Mouse (Mus musculus) limb, embryonic 10.5 days (tissue): ENCODE data around the gene Fam149a. TPM values are rescaled to one million over a fixed set of nuclear protein-coding genes. Genes with fewer than 3 reads are reported as not detected.
"Not testable (repeated sequence)": the region's sequence is repeated elsewhere in the genome, so short reads cannot be mapped to it uniquely, and the experiment has no call there.

Experiments
- DNase-seq: peaks from one replicate; pipeline ENCODE4 v3.0.0-alpha.2; 2017; ENCODE audit warnings: low spot score
- H3K27ac ChIP-seq: fragments of 300-500 bp; sonication (generic); 2 replicates; pipeline ENCODE4 v1.5.1; 2016; ENCODE audit warnings: mild to moderate bottlenecking
- H3K27me3 ChIP-seq: fragments of 300-500 bp; sonication (generic); 2 replicates; pipeline ENCODE4 v1.6.1; 2016; ENCODE audit warnings: low read depth, mild to moderate bottlenecking; ENCODE audit not compliant: poor library complexity, severe bottlenecking
- H3K36me3 ChIP-seq: fragments of 300-500 bp; sonication (generic); 2 replicates; pipeline ENCODE4 v1.6.1; 2016; ENCODE audit warnings: mild to moderate bottlenecking, moderate library complexity
- H3K4me1 ChIP-seq: fragments of 300-500 bp; sonication (generic); 2 replicates; pipeline ENCODE4 v1.6.1; 2016
- H3K4me3 ChIP-seq: fragments of 300-500 bp; sonication (generic); 2 replicates; pipeline ENCODE4 v1.5.1; 2016; ENCODE audit warnings: mild to moderate bottlenecking, moderate library complexity
- H3K9me3 ChIP-seq: fragments of 300-500 bp; sonication (generic); replicated peaks from 2 replicates; pipeline ENCODE4 v1.6.1; 2016; ENCODE audit warnings: mild to moderate bottlenecking
- WGBS: fragments of 180-500 bp; shearing (Covaris S2); methylation state at CpG from one replicate; pipeline ENCODE4 v1.1.7; 2016; 5-methylcytosine and 5-hydroxymethylcytosine counted together
- polyA plus RNA-seq: library from polyadenylated mRNA; unstranded; fragments of >200 nt; fragmentation: Nextera tagmentation; extraction: Ambion mirVana; gene quantifications from 2 replicates; pipeline ENCODE4 v1.2.1, GENCODE M21; 2016

The Fam149a gene
- polyA plus RNA-seq, 1 experiment from 2014 or later = 13.5 TPM

DNA sequence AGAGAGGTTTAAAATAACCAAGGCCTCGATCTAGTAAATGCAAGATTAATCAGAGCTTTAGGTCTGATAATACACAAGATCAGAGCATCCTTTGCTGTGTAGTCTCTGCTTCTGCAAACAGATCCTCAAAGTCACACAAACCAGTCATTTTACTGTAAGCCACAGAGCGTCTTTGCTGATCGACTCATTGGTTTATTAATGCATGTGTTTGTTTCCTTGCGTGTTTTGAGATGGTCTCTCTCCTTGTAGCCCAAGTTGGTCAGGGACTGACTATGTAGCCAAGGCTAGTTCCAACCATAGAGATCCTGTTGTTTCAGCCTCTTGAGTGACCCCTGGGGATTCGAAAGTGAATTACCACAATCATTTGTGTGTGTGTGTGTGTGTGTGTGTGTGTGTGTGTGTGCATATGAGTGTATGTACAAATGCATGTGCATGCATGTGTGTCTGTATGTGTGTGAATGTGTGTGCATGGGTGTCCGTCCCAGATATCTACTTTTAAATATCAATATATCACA is 22.9 kb downstream of the Fam149a start:
- DNase-seq = peak; percentile 36
- no peaks in the 10 kb centered on the region for H3K27me3 ChIP-seq
- peak overlapping the region; percentile 92; the same call in 1 of the 2 replicates for H3K27ac ChIP-seq
- no peaks in the 10 kb centered on the region for H3K36me3 ChIP-seq
- H3K4me1 ChIP-seq = peaks cover 15% of the 10 kb centered on the region
- no peaks in the 10 kb centered on the region for H3K9me3 ChIP-seq
- WGBS = 83% methylated on average over 6 of the region's 6 CpGs
- H3K4me3 ChIP-seq = peak overlapping the region; percentile 82; the same call in 1 of the 2 replicates

DNA sequence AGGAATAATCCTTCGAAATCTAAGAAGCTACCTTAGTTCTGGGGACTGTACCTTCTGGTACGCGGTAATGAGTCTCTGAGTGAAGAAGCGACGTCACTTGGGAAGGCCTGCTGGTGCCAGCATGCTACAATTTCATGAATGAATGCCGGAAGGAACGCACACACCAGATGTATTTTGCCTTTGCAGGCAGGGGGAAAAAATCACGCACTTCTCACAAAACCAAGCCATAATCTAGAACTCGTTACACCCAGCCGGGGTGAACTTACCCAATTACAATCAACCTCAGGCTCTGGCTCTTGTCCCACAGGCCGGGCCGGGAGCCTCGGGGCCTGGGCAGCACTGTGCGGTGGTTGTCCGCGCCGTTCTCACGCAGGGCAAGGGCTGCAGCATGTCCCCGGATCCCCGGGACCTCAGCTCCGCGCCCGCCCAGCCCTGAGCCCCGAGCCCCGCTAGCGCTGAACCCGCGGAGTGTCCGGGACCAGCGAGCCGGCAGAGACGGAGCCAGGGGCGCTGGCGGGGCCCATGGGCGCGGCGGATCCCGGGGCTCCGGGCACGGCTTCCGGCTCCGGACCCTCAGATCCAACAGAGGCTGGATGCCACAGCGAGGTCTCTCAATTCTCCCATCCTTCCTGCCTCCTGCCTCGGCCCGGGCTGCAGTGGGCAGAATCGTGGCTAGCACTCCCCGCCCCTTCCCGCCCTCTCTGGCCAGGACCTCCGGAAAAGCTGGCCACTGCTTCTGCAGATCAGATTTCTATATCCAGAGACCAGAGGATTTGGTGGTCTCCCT is 23.8 kb downstream of the Fam149a start:
- 5% methylated on average over 49 of the region's 49 CpGs for WGBS
- peak overlapping the region; percentile 92 for H3K27ac ChIP-seq

DNA sequence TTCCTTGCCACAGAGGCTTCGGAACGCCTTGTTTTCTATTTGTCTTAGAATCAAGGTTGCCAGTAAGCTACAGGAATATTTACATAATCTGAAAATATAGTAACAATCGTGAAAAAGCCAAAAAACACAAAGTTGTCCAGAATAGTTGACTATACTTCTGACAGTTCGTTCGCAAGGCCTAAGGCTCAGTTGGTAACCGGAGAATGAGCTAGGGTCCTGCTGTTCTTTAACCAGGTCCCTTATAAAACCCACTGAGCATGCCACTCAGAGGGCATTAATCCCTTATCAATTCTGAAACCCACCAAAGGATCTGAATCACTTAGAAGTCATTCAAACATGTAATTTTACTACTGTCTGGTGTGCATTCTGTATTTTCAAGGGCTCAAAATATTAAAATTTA is 26.3 kb downstream of the Fam149a start:
- peak; percentile 2 for DNase-seq
- no peak overlapping the region for H3K27ac ChIP-seq
- H3K4me1 ChIP-seq = peaks cover 15% of the 10 kb centered on the region
- no peaks in the 10 kb centered on the region for H3K9me3 ChIP-seq
- H3K27me3 ChIP-seq = no peaks in the 10 kb centered on the region
- 89% methylated on average over 6 of the region's 6 CpGs for WGBS
- H3K4me3 ChIP-seq = no peak overlapping the region
- H3K36me3 ChIP-seq = peaks cover 13% of the 10 kb centered on the region

More for the DNA sequence above, 23.8 kb downstream of the Fam149a start:
- Histone ChIP-seq H3K27me3 (no peaks in the 10 kb centered on the region), H3K4me3 (peak overlapping the region; percentile 82), H3K36me3 (peaks cover 4% of the 10 kb centered on the region; the same call in 1 of the 2 replicates), H3K4me1 (peaks cover 15% of the 10 kb centered on the region), H3K9me3 (no peaks in the 10 kb centered on the region)
- DNase-seq = peak; percentile 76

DNA sequence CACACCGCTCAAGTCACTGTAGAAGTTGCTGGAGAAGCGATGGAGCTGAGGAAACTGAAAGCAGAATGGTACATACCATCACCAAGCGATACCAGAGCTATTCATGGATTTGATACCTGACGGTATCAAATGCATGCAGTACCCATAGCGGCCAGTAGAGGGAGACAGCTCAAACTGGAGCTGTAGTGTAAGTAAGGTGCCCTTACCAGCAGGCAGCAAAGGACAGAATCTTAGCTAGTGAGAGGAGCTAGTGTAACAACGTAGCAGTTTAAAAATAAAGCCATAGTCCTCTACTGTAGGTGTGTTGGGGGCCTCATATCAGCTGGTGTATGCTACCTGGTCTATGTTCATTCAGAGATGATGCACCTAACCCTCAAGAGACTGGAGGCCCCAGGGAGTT is 37.1 kb downstream of the Fam149a start:
- H3K9me3 ChIP-seq = no peaks in the 10 kb centered on the region
- H3K27ac ChIP-seq = no peak overlapping the region
- peaks cover 30% of the 10 kb centered on the region for H3K36me3 ChIP-seq
- no peaks in the 10 kb centered on the region for H3K27me3 ChIP-seq
- H3K4me1 ChIP-seq = no peaks in the 10 kb centered on the region
- no peak overlapping the region for H3K4me3 ChIP-seq
- DNase-seq = peak; percentile 81
- 21% methylated on average over 6 of the region's 6 CpGs for WGBS

DNA sequence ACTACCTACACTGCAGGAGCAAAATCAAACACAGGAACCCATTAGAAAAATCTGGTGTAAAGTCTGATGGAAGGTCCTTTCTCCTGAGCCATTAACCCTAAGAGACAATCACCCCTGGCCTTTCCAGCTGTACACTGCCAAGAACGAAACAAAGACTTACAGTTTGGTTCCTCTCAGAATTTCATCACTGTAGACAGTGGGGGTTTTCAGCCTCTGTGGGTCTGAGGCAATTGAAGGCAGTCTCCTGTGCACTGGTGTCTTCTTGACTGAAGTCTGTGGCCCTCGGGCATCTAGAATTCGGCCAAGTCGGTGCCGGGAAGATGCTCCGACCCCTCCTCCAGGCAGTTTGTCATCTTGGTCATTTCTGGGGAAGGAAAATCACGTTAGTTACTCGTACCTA is 37.8 kb downstream of the Fam149a start:
- 87% methylated on average over 8 of the region's 8 CpGs for WGBS
- H3K27me3 ChIP-seq = no peaks in the 10 kb centered on the region

DNA sequence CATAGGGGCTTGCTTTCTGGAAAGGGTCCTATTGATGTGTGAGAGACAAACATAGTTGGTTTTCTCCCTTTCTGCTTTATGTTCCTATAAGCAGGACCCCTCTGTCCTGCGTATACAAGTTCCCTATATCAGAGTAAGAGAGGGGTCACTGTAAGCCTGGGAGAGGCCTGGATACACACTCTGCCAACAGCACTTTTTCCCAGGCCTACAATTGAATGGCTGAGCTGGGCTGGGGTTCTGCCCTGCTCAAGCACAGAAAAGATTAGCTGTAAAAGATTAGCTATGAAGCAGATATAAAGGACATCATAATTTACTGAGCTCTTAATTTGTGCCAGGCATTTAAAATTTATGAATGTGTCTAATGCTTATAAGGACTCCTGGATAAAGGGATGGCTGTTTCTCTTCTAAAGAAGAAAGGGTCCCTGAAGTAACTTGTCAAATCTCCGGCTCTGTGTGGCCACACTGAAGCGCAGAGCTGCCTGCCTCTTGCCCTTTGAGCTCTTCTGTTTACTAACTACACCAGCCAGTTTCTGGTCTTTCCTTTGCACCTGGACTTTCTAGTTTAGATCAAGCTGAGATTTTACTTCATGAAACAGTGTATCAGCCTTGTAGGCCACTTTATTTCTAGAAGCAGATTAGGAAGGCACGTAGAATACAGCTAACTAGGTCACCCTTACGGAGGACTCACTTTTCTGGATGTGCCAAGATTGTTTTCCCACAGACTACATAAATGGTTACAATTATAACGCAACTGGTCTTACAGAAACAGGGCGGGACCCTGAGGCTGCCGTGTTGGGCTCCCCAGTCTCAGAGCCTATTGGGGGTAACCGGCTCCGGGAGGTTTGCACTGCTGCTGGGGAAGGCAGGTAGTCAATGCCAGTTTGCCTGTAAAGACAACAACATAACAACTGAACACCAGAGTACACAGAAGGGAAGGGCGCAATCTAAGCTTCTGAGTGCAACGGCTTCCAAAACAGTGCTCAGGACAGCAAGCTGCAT is 40.2 kb downstream of the Fam149a start:
- Histone ChIP-seq H3K36me3 (peaks cover 15% of the 10 kb centered on the region), H3K4me3 (no peak overlapping the region), H3K4me1 (no peaks in the 10 kb centered on the region), H3K9me3 (no peaks in the 10 kb centered on the region), H3K27ac (no peak overlapping the region), H3K27me3 (no peaks in the 10 kb centered on the region)
- 95% methylated on average over 12 of the region's 12 CpGs for WGBS
- no peak for DNase-seq

More for the DNA sequence above, 37.8 kb downstream of the Fam149a start:
- Histone ChIP-seq H3K9me3 (no peaks in the 10 kb centered on the region), H3K4me1 (no peaks in the 10 kb centered on the region), H3K27ac (no peak overlapping the region), H3K36me3 (peaks cover 30% of the 10 kb centered on the region), H3K4me3 (no peak overlapping the region)
- no peak for DNase-seq

DNA sequence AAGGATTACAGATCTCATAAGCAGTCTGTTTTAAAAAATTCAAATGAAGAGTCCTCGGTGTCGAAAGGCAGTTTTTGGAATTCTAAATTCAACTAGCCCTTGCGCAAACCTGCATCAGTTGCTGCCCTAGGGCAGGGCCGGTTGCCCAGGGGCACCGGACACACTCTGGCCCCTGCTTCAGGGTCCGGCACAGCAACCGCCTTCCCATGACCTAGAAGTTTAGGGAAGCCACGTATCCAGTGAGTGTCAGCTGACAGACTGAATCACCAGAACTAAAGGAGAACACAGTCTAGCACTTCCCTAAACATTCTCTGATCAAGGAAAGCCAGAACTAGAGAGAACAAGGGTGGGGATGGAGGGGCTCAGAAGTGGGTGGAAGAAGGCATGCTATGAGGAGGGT is 48.6 kb downstream of the Fam149a start:
- peak; percentile 36 for DNase-seq
- Histone ChIP-seq H3K4me1 (peaks cover 9% of the 10 kb centered on the region), H3K27me3 (peaks cover 13% of the 10 kb centered on the region), H3K9me3 (no peaks in the 10 kb centered on the region), H3K27ac (peak overlapping the region; percentile 78), H3K4me3 (peak overlapping the region; percentile 72), H3K36me3 (no peaks in the 10 kb centered on the region)
- 3% methylated on average over 8 of the region's 8 CpGs for WGBS

DNA sequence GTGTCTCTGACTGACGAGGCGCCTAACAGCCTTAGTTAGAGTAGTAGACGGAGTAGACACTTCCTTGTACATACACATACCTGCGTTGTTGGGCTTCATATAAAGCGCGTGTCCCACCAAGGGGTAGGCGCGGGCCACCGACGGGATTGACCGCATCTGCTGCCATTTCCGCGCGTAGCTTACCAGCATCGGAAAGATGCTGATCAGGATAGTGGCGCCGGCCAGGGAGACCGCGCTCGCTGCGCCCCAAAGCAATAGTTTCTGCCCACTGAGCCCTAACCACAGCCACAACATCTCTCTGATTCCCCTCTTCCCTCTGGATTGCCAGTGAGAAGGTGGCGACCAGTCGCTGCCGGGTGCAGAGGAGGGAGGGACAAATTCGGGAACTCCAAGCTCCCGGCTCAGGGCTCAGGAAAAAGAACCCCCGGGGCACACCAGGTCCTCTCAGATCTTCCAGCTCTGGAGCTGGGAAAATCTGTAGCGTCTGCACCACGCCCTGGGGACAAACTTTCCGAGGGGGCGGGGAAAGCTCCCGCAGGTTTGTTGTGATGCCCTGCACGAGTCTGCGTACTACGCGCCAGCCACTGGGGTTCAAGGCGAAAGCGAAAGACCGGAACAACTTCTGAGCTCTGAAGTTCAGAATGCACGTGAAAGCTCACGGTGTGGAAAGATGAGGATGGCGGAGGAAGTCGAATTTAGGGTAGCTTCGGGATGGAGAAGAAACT is 49.2 kb downstream of the Fam149a start, which contains the start of gene Cyp4v3:
Cyp4v3 (minus strand) TSS at position 532 of the 725 bp plus-strand sequence.
- Histone ChIP-seq H3K36me3 (no peaks in the 10 kb centered on the region), H3K9me3 (no peaks in the 10 kb centered on the region), H3K27ac (peak within 1 kb of the TSS; percentile 78), H3K4me3 (peak within 1 kb of the TSS; percentile 72), H3K27me3 (peaks cover 13% of the 10 kb centered on the region), H3K4me1 (peaks cover 9% of the 10 kb centered on the region)
- peak; percentile 71 for DNase-seq
- under 1% methylated on average over 44 of the region's 44 CpGs for WGBS

DNA sequence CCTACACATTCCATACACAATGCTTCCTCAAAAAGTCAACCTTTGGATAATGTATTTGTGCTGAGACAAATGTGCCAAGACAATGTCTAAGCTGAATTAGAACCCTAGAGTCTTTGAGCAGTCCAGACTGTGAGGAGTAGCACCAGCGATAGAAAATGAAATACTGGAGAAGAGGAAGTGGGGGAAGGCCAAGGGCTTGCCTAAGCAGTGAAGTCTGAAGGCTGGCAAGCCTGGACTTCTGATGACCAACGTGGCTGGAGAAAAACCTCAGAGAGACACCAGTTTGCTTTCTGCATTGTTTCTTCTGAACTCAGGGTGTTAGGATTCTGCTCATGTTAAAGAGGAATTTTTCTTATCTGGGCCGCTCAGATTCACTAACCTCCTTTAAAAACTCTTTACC is 51.2 kb downstream of the Fam149a start:
- Histone ChIP-seq H3K4me1 (peaks cover 9% of the 10 kb centered on the region), H3K4me3 (no peak overlapping the region), H3K27me3 (peaks cover 13% of the 10 kb centered on the region), H3K36me3 (no peaks in the 10 kb centered on the region), H3K9me3 (no peaks in the 10 kb centered on the region), H3K27ac (no peak overlapping the region)
- DNase-seq = no peak
- 86% methylated on average over 3 of the region's 3 CpGs for WGBS

DNA sequence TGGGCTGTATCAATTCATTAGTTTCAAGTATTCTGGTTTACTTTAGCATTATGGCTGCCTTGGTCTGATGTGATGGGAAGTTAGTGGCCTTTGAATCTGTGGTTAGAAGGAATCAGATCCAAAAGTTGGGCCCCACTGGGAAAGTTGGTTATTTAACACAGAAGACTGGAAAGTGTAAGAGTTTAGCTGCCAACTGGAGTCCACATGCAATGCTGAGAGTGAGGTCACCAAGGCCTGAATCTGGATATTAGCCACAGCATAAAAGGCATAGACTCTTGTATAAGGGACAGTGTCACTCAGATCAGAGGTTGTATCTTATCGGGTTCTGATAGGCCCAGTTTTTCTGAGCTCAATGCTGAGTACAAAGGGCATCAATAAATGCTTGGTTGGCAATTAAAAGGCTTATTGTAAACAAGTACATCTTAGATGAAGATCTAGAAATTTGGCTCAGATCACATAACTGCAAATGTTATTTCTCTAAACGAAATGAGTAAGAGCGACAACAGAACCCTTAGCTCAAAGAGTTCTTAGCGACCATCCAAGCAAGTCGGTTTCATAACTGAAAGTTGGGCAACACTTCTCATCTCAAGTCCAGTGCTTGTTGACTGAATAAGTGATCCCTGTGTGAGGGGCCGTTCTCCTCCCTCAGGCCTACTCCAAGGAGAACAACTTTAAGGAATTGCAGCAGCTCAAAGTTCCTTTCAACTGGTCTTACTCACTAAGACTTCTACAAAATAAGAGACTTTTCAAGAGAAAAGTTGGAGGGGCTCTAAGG is 52.7 kb downstream of the Fam149a start:
- H3K9me3 ChIP-seq = no peaks in the 10 kb centered on the region
- no peak for DNase-seq
- WGBS = 93% methylated on average over 6 of the region's 6 CpGs
- H3K4me3 ChIP-seq = no peak overlapping the region
- no peak overlapping the region for H3K27ac ChIP-seq
- H3K4me1 ChIP-seq = peaks cover 9% of the 10 kb centered on the region
- no peaks in the 10 kb centered on the region for H3K36me3 ChIP-seq
- peaks cover 13% of the 10 kb centered on the region for H3K27me3 ChIP-seq

DNA sequence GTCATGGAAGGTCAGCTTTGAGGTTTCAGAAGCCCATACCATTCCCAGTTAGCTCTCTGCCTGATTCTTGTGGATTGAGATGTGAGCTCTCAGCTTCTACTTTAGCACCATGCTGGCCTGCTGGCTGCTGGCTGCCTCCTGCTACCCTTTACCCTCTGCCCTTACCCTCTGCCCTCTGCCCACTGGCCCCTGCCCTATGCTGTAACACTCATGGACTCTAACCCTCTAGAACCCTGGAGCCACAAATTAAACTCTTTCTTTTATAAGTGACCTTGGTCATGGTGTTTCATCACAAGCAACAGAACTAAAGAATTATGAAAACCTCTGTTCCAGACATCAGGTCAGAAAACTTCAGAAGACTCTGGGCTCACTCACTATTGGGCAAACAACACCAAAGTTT is 55.0 kb downstream of the Fam149a start:
- not testable (repeated sequence) for H3K4me3 ChIP-seq, H3K36me3 ChIP-seq, H3K4me1 ChIP-seq, DNase-seq, H3K27ac ChIP-seq, H3K9me3 ChIP-seq, H3K27me3 ChIP-seq

DNA sequence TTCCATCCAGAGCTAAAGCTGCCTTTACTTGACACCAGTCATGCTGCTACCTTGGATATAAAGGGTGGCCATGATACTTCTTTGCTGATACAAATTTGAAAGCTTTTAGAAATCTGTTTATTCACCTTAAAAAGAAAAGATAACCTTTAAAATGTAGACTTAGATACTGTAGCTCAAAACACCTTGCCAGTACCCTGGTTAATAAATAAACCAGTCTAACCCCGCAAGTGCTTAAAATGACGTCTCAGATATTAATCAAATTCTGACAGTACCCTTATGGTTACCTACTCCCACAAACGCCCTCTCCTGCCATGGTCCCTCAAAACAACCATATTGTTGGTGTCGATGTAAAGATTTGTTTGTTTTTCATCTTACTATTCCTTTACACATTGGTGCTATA is 57.9 kb downstream of the Fam149a start:
- Histone ChIP-seq H3K4me3 (no peak overlapping the region), H3K36me3 (no peaks in the 10 kb centered on the region), H3K4me1 (no peaks in the 10 kb centered on the region), H3K27me3 (no peaks in the 10 kb centered on the region), H3K9me3 (no peaks in the 10 kb centered on the region), H3K27ac (no peak overlapping the region)
- DNase-seq = no peak
- WGBS = 91% methylated on average over 4 of the region's 4 CpGs
